Mouse (Mus musculus): ENCODE measurements around the gene Nek5.

- TF ChIP-seq CTCF (IDR thresholded peaks at IDR 0.05; ENCODE audit: control insufficient read depth, insufficient read depth, low read length) (no peak), POLR2A (IDR thresholded peaks at IDR 0.05; ENCODE audit: borderline replicate concordance, control insufficient read depth, low read depth, low read length) (no peak)
These were observed 23.5 kb upstream of the Nek5 start for GRCm38 (mm10) chr8:22148367-22148740.
